Mouse (Mus musculus) ES-E14 (cell line): ENCODE measurements around the gene Zfyve1. TPM values are rescaled to one million over a fixed set of nuclear protein-coding genes. Genes with fewer than 3 reads are reported as not detected.
A peak's percentile ranks its signal among the peaks of the same experiment; 100 is the strongest.

Experiments
- DNase-seq: peaks from one replicate; pipeline ENCODE4 v3.0.0-alpha.2; 2013; ENCODE audit warnings: low read depth, low spot score
- H3K27ac ChIP-seq: 2 replicates; pipeline ENCODE4 v1.5.1; 2012; ENCODE audit warnings: low read depth, mild to moderate bottlenecking, low read length, moderate library complexity, mixed read lengths; ENCODE audit not compliant: poor library complexity, insufficient read depth, severe bottlenecking
- H3K36me3 ChIP-seq: 2 replicates; pipeline ENCODE4 v1.6.1; 2012; ENCODE audit warnings: mild to moderate bottlenecking, low read length, moderate library complexity, mixed read lengths; ENCODE audit not compliant: control insufficient read depth, poor library complexity, insufficient read depth, severe bottlenecking
- H3K4me1 ChIP-seq, 2 experiments: fragments of 150-350 bp in 1 of 2; sonication (generic) in 1 of 2; 2 replicates each; pipeline ENCODE4 v1.6.1; 2012; ENCODE audit warnings: low read length in 2 of 2, mild to moderate bottlenecking in 1 of 2, mixed read lengths in 1 of 2; ENCODE audit not compliant: control insufficient read depth in 2 of 2, insufficient read depth in 2 of 2, poor library complexity in 1 of 2
- H3K4me3 ChIP-seq, 2 experiments: fragments of 150-350 bp in 1 of 2; sonication (generic) in 1 of 2; 2 replicates each; pipeline ENCODE4 v1.5.1; 2012; ENCODE audit warnings: low read length in 2 of 2, low read depth in 1 of 2, mild to moderate bottlenecking in 1 of 2, mixed read lengths in 1 of 2; ENCODE audit not compliant: insufficient read depth in 1 of 2, poor library complexity in 1 of 2, severe bottlenecking in 1 of 2
- H3K9ac ChIP-seq: 2 replicates; pipeline ENCODE4 v1.6.1; 2012; ENCODE audit warnings: low read depth, mild to moderate bottlenecking, low read length, mixed read lengths; ENCODE audit not compliant: poor library complexity, insufficient read depth, severe bottlenecking
- H3K9me3 ChIP-seq: fragments of 150-350 bp; sonication (generic); 2 replicates; pipeline ENCODE4 v1.6.1; 2012; ENCODE audit warnings: low read depth, mild to moderate bottlenecking, low read length; ENCODE audit not compliant: control insufficient read depth, insufficient read depth
- CHD2 ChIP-seq: IDR thresholded peaks from 2 replicates; pipeline ENCODE4 v1.6.1; 2014; ENCODE audit warnings: mild to moderate bottlenecking, low read depth, low read length, inconsistent platforms
- HCFC1 ChIP-seq: IDR thresholded peaks from 2 replicates; pipeline ENCODE4 v1.6.1; 2012; ENCODE audit warnings: low read length, inconsistent platforms, borderline replicate concordance; ENCODE audit not compliant: insufficient read depth
- MAFK ChIP-seq: IDR thresholded peaks from 2 replicates; pipeline ENCODE4 v1.6.1; 2014; ENCODE audit warnings: mild to moderate bottlenecking, low read depth, low read length, inconsistent platforms; ENCODE audit not compliant: insufficient read depth
- ZC3H11A ChIP-seq: IDR thresholded peaks from 2 replicates; pipeline ENCODE4 v1.6.1; 2012; ENCODE audit warnings: low read depth, mild to moderate bottlenecking, inconsistent platforms, low read length, borderline replicate concordance
- ZNF384 ChIP-seq: IDR thresholded peaks from 2 replicates; pipeline ENCODE4 v1.6.1; 2012; ENCODE audit warnings: low read depth, low read length, inconsistent platforms
- in situ Hi-C, 2 experiments: fragments of 600-800 bp; cut with MboI; formaldehyde crosslinking; loops; one replicate each; pipeline ENCODE4 v1.15.1; 2025; ENCODE audit warnings: low sequenced_read_pairs in 2 of 2, inconsistent platforms in 1 of 2; ENCODE audit not compliant: unreplicated experiment in 2 of 2
- total RNA-seq: library from RNA; depleted of rRNA; stranded (reverse); fragments of 300-350 nt; gene quantifications from 2 replicates; pipeline ENCODE4 v1.2.3, GENCODE M21; 2012

The Zfyve1 gene
- total RNA-seq, 1 experiment, result 38.2 TPM

DNA sequence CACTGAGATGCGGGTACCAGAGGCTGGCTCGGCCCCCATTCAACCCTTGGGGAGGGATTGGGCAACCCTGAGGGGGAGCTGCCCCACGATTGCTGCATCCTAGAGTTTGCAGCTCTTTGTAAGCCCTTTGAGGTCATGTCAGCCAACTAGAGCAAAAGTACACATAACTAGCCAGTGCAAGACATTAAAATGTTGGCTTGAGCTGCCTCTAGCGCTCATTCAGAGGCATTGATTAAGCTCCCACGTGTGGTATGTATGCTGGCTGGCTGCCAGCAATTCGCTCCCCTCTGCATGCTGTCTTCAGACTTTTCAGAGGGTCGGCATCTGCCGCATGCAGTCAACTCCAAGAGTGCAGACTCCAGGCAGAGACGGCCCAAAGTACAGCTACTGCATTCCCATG, 61.0 kb downstream of the Zfyve1 start:
- TF ChIP-seq CHD2 (no peak), ZC3H11A (no peak), ZNF384 (no peak), HCFC1 (no peak), MAFK (no peak)
- DNase-seq, result no peak

GRCm38 (mm10) chr12:83535428-83535827, 61.6 kb downstream of the Zfyve1 start:
- peaks cover 69% of the 10 kb centered on the region for H3K36me3 ChIP-seq
- H3K4me3 ChIP-seq, result no peak overlapping the region
- peaks cover 0 to 4% of the 10 kb centered on the region in 2 experiments; a peak in 2 of 4 replicates for H3K4me1 ChIP-seq
- no peak for DNase-seq
- peak overlapping the region; percentile 27; the same call in 1 of the 2 replicates for H3K9ac ChIP-seq
- H3K9me3 ChIP-seq, result no peaks in the 10 kb centered on the region
- in situ Hi-C loops, result no loop called here
- no peak for TF ChIP-seq ZNF384
- no peak for TF ChIP-seq ZC3H11A
- TF ChIP-seq MAFK, result no peak
- TF ChIP-seq HCFC1, result no peak
- no peak for TF ChIP-seq CHD2
- H3K27ac ChIP-seq, result peak overlapping the region; percentile 10; the same call in 1 of the 2 replicates

More for the DNA sequence above, 61.0 kb downstream of the Zfyve1 start:
- Histone ChIP-seq H3K4me1 (peaks cover 0 to 4% of the 10 kb centered on the region in 2 experiments; a peak in 2 of 4 replicates), H3K36me3 (peaks cover 73% of the 10 kb centered on the region), H3K4me3 (no peak overlapping the region), H3K9me3 (no peaks in the 10 kb centered on the region), H3K9ac (peak overlapping the region; percentile 30; the same call in 1 of the 2 replicates), H3K27ac (peak overlapping the region; percentile 10; the same call in 1 of the 2 replicates)
- in situ Hi-C loops, result no loop called here

DNA sequence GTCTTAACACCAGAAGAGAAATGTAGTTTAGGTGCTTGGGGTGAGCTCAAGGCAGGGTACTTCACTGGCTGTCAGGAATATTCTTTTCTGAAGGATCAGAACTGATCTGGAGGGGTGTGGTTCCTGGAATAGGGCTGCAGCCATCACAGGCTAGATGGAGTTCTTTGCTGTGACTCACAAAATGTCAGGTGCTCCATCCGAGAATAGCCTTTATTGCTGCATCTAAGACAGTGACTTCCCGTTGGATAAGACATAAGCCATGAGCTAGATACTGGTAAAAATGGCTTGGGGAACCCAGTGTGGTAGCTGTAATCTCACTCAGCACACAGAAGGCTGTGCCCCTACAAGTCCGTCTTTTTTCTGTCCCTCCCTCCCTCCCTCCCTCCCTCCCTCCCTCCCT, 62.8 kb downstream of the Zfyve1 start:
- H3K4me1 ChIP-seq, result peaks cover 0 to 4% of the 10 kb centered on the region in 2 experiments; a peak in 2 of 4 replicates
- no peak overlapping the region for H3K9ac ChIP-seq
- H3K9me3 ChIP-seq, result no peaks in the 10 kb centered on the region
- TF ChIP-seq CHD2, result no peak
- TF ChIP-seq MAFK, result no peak
- TF ChIP-seq HCFC1, result no peak
- TF ChIP-seq ZC3H11A, result no peak
- no peak for TF ChIP-seq ZNF384
- DNase-seq, result no peak
- H3K4me3 ChIP-seq, result no peak overlapping the region
- H3K36me3 ChIP-seq, result peaks cover 61% of the 10 kb centered on the region
- in situ Hi-C loops, result no loop called here
- H3K27ac ChIP-seq, result no peak overlapping the region

- TF ChIP-seq ZNF384, result no peak
- H3K9ac ChIP-seq, result no peak overlapping the region
- H3K9me3 ChIP-seq, result no peaks in the 10 kb centered on the region
- DNase-seq, result no peak
- H3K4me3 ChIP-seq, result no peak overlapping the region
- peaks cover 0 to 4% of the 10 kb centered on the region in 2 experiments; a peak in 2 of 4 replicates for H3K4me1 ChIP-seq
- in situ Hi-C loops, result no loop called here
- H3K36me3 ChIP-seq, result peaks cover 59% of the 10 kb centered on the region
- no peak overlapping the region for H3K27ac ChIP-seq
Observed at GRCm38 (mm10) chr12:83532966-83533365, 64.1 kb downstream of the Zfyve1 start.

DNA sequence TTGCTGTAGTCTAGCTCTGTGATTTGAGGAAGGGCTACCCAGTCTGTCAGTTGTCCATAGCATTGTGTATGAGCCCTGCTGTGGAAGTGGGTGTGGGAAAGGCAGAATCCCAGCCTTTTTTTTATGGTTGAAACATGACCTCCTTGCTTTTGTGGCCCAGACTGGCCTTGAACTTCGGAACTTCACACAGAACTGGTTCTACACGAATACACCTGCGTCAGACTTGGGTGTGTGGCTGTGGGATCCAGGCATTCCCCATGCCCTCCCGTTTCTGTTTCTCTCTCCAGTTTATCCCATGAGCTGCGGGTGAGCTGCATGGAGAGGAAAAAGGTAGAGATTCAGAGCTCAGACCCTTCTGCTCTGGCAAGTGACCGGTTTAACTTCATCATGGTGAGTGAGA, 65.0 kb downstream of the Zfyve1 start:
- no peak overlapping the region for H3K27ac ChIP-seq
- H3K4me1 ChIP-seq, result peaks cover 0 to 9% of the 10 kb centered on the region in 2 experiments; a peak in 2 of 4 replicates
- TF ChIP-seq HCFC1 (no peak), MAFK (no peak), CHD2 (no peak), ZC3H11A (no peak), ZNF384 (no peak)
- no peak overlapping the region for H3K4me3 ChIP-seq
- no peaks in the 10 kb centered on the region for H3K9me3 ChIP-seq
- no peak for DNase-seq
- peaks cover 55% of the 10 kb centered on the region for H3K36me3 ChIP-seq
- H3K9ac ChIP-seq, result no peak overlapping the region
- in situ Hi-C loops, result no loop called here
